Mouse (Mus musculus) 3134 (cell line): ENCODE data around the gene Orc2.

Source experiments
- DNase-seq: peaks from one replicate; pipeline ENCODE4 v3.0.0-alpha.2; 2011; ENCODE audit warnings: low spot score; ENCODE audit not compliant: insufficient read length; ENCODE audit errors: extremely low read depth

Gene Orc2

GRCm38 (mm10) chr1:58424551-58424950, 80.4 kb downstream of the Orc2 start:
- no peak for DNase-seq

DNA sequence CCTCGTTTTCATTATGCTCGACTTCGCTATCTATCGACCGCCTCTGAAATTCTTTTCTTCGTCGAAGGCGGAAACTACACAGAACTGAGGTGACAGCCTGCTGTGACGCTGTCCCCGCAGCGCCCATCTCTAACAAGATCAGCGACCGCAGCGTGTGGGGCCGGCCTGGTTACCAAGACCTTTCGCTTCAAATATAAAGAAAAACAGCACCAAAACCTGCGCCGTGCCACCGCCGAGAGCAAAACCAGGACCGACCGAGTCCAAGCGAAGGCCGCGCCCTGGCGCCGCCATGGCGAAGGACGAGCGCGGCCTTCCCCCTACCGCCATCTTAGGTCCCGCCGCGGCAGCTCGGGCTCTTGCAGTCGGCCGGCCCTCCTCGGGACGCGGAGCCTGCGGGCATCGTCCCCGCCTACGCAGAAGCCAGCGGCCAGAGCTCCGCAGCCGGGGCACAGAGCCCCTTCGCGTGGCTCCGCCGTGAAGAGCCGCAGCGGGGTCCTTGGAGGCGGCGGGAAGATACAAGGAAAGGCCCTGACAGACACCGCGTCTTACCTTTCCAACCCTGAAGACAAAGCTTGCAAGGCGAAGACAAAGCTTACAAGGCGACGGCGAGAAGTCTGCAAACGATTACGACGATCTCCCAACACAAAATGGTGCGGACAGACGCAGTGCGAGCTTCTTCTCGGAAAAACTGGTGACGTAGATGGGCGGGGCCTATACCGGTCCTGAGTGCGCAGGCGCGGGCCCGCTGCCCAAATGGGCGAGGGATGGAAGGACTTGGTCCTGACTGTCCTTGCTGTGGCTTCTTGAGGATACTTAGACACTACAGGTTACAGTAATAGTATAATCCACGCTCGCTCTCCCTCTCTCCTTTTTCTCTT, 81.3 kb downstream of the Orc2 start, which contains the start of gene Clk1:
TSS of gene Clk1 (minus strand) at position 696 of the 878 bp plus-strand sequence.
- peak; percentile 94 for DNase-seq

DNA sequence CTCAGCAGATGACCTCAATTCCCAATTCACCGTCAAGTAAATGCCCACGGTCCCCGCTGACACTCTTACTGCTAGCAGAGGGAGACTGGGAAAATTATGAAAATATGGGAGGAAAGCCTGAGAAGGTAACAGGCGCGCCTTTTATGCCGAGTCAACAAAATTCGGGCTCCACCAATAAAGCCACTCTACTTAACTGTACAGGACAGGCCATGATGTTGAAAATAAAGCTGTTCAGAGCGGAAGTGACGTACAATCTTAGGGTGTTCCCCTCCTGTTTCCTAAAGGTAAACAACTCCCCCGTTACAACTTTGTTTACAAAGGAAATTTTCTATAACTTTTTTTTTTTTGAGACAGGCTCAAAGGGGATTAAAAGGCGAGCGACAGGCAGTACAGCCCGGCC, 82.0 kb downstream of the Orc2 start:
- DNase-seq, result no peak

- no peak for DNase-seq
Measured at GRCm38 (mm10) chr1:58420961-58421360, 83.9 kb downstream of the Orc2 start.

DNA sequence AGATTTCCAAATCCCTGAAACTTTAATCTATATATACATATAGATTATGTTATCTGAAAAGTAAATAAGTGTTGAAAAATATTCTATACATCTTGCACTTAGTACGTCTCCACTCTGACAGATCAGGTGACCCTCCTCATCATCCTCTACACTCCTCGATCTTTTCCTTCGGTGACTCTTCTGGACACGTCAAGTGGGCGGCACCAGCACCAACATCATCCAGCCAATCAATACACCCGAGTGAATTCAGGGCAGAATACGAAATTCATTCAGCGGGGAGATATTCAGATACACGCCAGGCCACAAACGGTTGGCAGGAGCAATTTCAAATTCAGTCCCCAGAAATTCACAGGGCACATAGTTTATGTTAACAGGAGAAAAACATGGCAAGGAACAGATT, 84.9 kb downstream of the Orc2 start:
- no peak for DNase-seq

GRCm38 (mm10) chr1:58416048-58416447, 88.9 kb downstream of the Orc2 start:
- no peak for DNase-seq

DNA sequence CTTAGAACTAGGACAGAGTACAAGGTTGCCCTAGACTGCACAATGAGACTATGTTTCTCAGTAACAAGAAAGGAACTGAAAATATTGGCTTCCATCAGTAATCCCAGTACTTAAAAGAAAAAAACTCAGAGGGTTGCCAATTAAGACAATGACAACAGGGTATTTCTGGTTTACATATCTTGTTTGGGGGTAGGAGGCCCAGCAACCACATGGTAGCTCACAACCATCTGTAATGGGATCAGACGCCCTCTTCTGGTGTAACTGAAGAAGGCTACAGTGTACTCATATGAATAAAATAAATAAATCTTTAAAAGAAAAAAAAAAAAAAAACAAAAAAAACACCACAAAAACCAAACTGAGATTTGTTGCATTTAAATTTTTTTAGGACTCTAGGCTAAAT, 89.5 kb downstream of the Orc2 start:
- DNase-seq, result no peak
